In the genomic region with DNA sequence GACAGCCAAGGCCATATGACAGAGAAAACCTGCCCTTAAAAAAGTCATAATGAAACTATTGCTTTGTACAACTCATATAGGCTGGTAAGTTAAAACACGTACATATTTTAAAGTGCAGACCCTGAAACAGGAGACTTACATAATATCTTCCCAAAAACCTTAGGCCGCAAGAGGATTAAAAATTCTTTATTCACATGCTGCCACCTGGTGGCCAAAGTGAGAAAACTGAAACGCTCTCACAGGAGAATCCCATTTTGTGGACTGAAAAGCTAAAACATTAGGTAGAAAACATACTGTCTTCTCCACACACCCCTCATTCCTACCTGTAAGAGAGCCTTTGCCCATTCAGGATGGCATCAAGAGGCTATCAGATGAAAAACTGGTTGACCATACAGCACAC, we compare ENCODE assay signal across 9 mouse cellular contexts. TPM values are rescaled to one million over a fixed set of nuclear protein-coding genes. Genes with fewer than 3 reads are reported as not detected.
DNase-seq lines count a peak whose midpoint lies in the region; ATAC-seq lines count a peak whose summit lies in the region.
"Had no signal": no experiment of that assay in that cellular context is flagged by ENCODE, and none has a peak within 500 bp of the region (broad histone marks: within the 10 kb centered on the region; RNA-seq: fewer than 3 reads in every experiment).

No protein-coding gene starts in this region.

- no peak overlapping the region for H3K9ac ChIP-seq in kidney, embryonic 15.5 days
- no peak overlapping the region for H3K9ac ChIP-seq in hindbrain, embryonic 11.5 days (ENCODE audit: low read depth, low read length)
- H3K9ac ChIP-seq: embryonic facial prominence, embryonic 13.5 days had no signal

- H3K4me3 ChIP-seq in kidney, embryonic 15.5 days (replicated peaks) = no peak overlapping the region
- H3K4me3 ChIP-seq in hindbrain, embryonic 11.5 days (ENCODE audit: low read depth, low read length) = no peak overlapping the region
- H3K4me3 ChIP-seq: embryonic facial prominence, embryonic 13.5 days had no signal

- DNase-seq in kidney, adult 11 months = peak; percentile 17
- peak; percentile 79 for DNase-seq in NIH3T3 (ENCODE audit: low read depth)
- peak; percentile 81 to 85 for DNase-seq in cerebellum, postnatal 14 days
- DNase-seq in hindbrain, embryonic 11.5 days (ENCODE audit: low spot score) = peak; percentile 80
- DNase-seq in left cerebral cortex, adult 18-20 months (ENCODE audit: low spot score in 2 of 2) = peak; percentile 77 to 81
- DNase-seq in natural killer cell, adult 2 months (ENCODE audit: low spot score in 2 of 2) = peak; percentile 3 to 39

- peaks cover 20% of the 10 kb centered on the region for H3K36me3 ChIP-seq in kidney, embryonic 15.5 days
- no peaks in the 10 kb centered on the region for H3K36me3 ChIP-seq in hindbrain, embryonic 11.5 days (ENCODE audit: control insufficient read depth, insufficient read depth, low read length)

- 0 out of 2 replicates have a peak, but pooled peaks cover under 1% of the 10 kb centered on the region for H3K4me1 ChIP-seq in kidney, embryonic 15.5 days
- H3K4me1 ChIP-seq in hindbrain, embryonic 11.5 days (replicated peaks; ENCODE audit: control insufficient read depth, insufficient read depth, low read length) = no peaks in the 10 kb centered on the region

- no peak overlapping the region for H3K4me2 ChIP-seq in kidney, embryonic 15.5 days
- no peak overlapping the region for H3K4me2 ChIP-seq in hindbrain, embryonic 11.5 days (replicated peaks; ENCODE audit: low read depth, low read length)
- H3K4me2 ChIP-seq: embryonic facial prominence, embryonic 13.5 days had no signal

- no peak overlapping the region for H3K27ac ChIP-seq in kidney, embryonic 15.5 days
- H3K27ac ChIP-seq in hindbrain, embryonic 11.5 days (ENCODE audit: low read depth, low read length) = no peak overlapping the region
- H3K27ac ChIP-seq: embryonic facial prominence, embryonic 13.5 days had no signal

- no peaks in the 10 kb centered on the region for H3K27me3 ChIP-seq in kidney, embryonic 15.5 days
- no peaks in the 10 kb centered on the region for H3K27me3 ChIP-seq in hindbrain, embryonic 11.5 days (ENCODE audit: control insufficient read depth, insufficient read depth, low read length)
- H3K27me3 ChIP-seq: embryonic facial prominence, embryonic 13.5 days had no signal

- no peaks in the 10 kb centered on the region for H3K9me3 ChIP-seq in kidney, embryonic 15.5 days (replicated peaks)
- H3K9me3 ChIP-seq in hindbrain, embryonic 11.5 days (ENCODE audit: control insufficient read depth, low read length) = no peaks in the 10 kb centered on the region
- H3K9me3 ChIP-seq: embryonic facial prominence, embryonic 13.5 days had no signal

- WGBS in kidney, embryonic 15.5 days = 16% methylated on average over 3 of the region's 3 CpGs
- 24% methylated on average over 3 of the region's 3 CpGs for WGBS in hindbrain, embryonic 11.5 days

- no peak for ATAC-seq in kidney, embryonic 15.5 days (replicated peaks; ENCODE audit: low FRiP score)
- 0 out of 2 replicates have a peak, but pooled peaks have one; percentile 41 for ATAC-seq in hindbrain, embryonic 11.5 days (ENCODE audit: low FRiP score)
- no peak; the same call in 1 of the 2 replicates for ATAC-seq in granulocyte monocyte progenitor cell, adult 5-6 weeks (replicated peaks; ENCODE audit: poor library complexity, severe bottlenecking)

RNA-seq across cellular contexts. Expression of a gene that starts 21.1 kb away (rescaled TPM):
- 23.9 and 30.6 TPM in 2 replicates for polyA plus RNA-seq in kidney, embryonic 15.5 days (2015; fragmentation: Nextera tagmentation; extraction: Ambion mirVana)
- polyA plus RNA-seq in hindbrain, embryonic 11.5 days (2014; fragmentation: Nextera tagmentation; extraction: Ambion mirVana) = 50.4 and 51.5 TPM in 2 replicates
- 10 to 100 TPM; 29.7 to 34.8 TPM for total RNA-seq in left cerebral cortex, adult 18-20 months (2021)
- total RNA-seq in granulocyte monocyte progenitor cell, adult 5-6 weeks (2014; fragmentation: Nextera tagmentation) = 12.7 and 18.9 TPM in 2 replicates
- 12.2 and 19.9 TPM in 2 replicates for total RNA-seq in granulocyte monocyte progenitor cell, adult 5-6 weeks (2017)

RNA-seq across cellular contexts. Expression of a gene that starts 40.0 kb away (rescaled TPM):
- polyA plus RNA-seq in kidney, embryonic 15.5 days (2015; fragmentation: Nextera tagmentation; extraction: Ambion mirVana) = 475 and 513 TPM in 2 replicates
- 691 and 740 TPM in 2 replicates for polyA plus RNA-seq in hindbrain, embryonic 11.5 days (2014; fragmentation: Nextera tagmentation; extraction: Ambion mirVana)
- total RNA-seq in left cerebral cortex, adult 18-20 months (2021) = 100 to 1,000 TPM; 295 to 302 TPM
- total RNA-seq in granulocyte monocyte progenitor cell, adult 5-6 weeks (2014; fragmentation: Nextera tagmentation) = 127 and 128 TPM in 2 replicates
- total RNA-seq in granulocyte monocyte progenitor cell, adult 5-6 weeks (2017) = 338 and 392 TPM in 2 replicates

Comparison
In these comparisons a context has a peak if more than half of its experiments do, and no peak if none do; other contexts are left out.
1. DNase-seq: peak in every context shown above with its lines; median percentile 83 in cerebellum, postnatal 14 days; 80 in hindbrain, embryonic 11.5 days; 79 in NIH3T3; 79 in left cerebral cortex, adult 18-20 months; 21 in natural killer cell, adult 2 months; 17 in kidney, adult 11 months.